Mouse (Mus musculus): Measurements from ENCODE around the gene Psmg1. TPM values are rescaled to one million over a fixed set of nuclear protein-coding genes. Genes with fewer than 3 reads are reported as not detected.
"Not testable (repeated sequence)": the region's sequence is repeated elsewhere in the genome, so short reads cannot be mapped to it uniquely, and the experiment has no call there.

Gene Psmg1
- total RNA-seq (2021), result 10 to 100 TPM; 22.5 to 29.1 TPM

DNA sequence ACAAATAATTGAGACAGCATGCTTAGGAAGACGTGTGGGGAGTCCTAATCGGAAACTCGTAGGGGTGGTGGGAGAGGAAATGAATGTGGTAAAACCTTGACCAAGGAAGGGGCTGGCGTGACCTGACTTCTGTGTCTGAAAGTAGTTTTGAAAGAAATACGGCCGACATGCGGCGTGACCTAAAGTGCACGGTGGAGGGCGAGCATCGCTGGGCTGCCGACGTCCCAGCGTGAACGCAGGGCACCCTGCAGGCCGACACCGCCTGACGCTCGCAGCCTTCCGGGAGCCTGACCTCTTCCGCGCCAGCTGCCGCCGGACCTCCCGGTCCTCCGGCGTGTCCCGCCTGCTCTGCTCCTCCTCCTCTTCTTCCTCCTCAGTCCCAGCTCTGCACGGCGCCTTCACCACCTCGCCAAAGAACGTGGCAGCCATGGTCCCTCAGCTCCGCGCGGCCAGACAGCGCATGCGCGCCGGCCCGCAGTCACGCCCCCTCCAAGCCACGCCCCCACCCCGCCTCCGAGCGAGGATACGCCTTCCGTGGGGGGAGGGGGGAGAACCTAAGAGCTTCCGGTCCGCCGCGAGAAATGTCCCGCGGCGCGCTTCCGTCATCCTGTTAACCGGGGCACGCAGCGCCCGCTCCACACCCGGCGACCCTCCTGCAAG lies at the start of gene Psmg1:
Psmg1 (minus strand) TSS at position 499 of the 660 bp plus-strand sequence.
- intact Hi-C loops (cut with DNase I), result no loop called here
- peak; percentile 89 for DNase-seq (ENCODE audit: low spot score)

DNA sequence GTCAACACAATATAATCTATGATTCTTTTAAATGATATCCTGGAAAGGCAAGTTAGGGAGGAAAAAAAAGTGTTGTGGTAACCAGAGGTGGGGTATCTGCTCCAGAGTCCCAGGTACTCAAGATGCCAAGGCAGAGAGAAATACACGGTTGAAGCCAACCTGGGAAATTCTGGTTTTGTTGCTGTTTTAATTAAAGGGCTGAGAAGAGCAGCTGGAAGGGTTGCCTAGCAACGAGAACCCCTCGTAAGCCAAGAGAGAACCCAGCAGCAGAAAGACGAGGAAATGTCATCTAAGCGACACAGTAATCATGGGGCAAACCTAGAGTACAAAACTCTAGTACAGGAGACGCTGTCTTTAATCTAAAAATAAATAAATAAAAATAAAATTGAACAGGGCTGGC lies 48.8 kb upstream of the Psmg1 start:
- no peak for DNase-seq (ENCODE audit: low spot score)
- intact Hi-C loops (cut with DNase I), result no loop called here

- intact Hi-C loops (cut with DNase I), result no loop called here
- DNase-seq (ENCODE audit: low spot score), result no peak
Measured at GRCm38 (mm10) chr16:96034473-96034872, 43.7 kb upstream of the Psmg1 start.

DNA sequence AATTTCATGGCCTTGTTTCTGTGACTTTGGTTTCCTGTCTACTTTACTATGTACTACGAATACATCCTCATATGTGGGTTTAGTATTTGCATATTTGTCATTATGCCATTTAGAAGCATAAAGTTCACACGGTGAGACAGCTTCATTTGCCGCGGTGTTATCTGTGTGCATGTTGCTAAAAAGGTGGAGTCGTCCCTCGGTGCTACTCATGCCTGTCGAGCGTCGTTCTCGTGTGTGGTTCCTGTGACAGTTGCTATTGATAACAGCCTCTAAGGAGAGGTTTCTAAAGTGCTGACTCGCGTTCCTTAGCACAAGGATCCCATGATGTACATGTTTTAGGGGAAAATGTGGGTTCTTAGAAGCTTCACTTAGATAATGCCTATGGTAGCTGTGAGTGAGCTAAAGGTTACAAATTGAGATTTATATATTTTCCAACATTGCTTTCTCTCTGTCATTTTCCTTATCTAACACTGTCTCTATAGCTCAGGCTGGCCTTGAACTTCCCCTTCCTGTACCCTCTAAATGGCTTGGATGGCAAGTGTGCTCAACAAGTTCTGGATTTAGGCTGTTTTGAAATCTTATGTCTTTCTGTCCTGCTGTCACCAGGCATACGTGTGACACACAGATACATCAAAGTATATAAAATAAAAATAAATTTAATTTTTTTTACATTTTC lies 41.7 kb upstream of the Psmg1 start:
- intact Hi-C loops (cut with DNase I), result no loop called here
- DNase-seq (ENCODE audit: low spot score), result no peak

- intact Hi-C loops (cut with DNase I), result no loop called here
- DNase-seq (ENCODE audit: low spot score), result no peak
Measured at GRCm38 (mm10) chr16:96030476-96031102, 39.8 kb upstream of the Psmg1 start.

GRCm38 (mm10) chr16:96026256-96026655 lies 35.5 kb upstream of the Psmg1 start:
- intact Hi-C loops (cut with DNase I), result no loop called here
- no peak for DNase-seq (ENCODE audit: low spot score)

DNA sequence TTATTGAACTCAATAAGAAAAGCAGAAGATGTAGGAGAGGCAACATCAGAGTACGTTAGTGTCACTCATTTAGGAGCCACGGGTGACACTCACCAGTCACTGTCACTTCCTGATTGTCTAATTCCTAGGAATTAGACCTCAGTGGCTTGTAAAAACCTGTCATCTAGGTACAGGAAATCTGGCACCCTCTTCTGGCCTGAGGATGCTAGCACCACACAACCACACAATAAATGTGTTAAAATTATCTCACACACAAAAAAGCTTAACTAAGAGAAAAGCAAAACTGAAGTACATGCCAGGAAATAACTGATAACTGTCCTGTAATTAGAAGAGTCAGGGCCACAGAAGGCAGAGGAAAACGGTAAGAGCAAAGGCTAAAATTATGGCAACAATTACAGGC lies 34.5 kb upstream of the Psmg1 start:
- intact Hi-C loops (cut with DNase I), result no loop called here
- DNase-seq (ENCODE audit: low spot score), result no peak

GRCm38 (mm10) chr16:96021045-96021444 lies 30.3 kb upstream of the Psmg1 start:
- DNase-seq (ENCODE audit: low spot score), result no peak
- intact Hi-C loops (cut with DNase I), result no loop called here

GRCm38 (mm10) chr16:96009124-96009523 lies 18.4 kb upstream of the Psmg1 start:
- DNase-seq (ENCODE audit: low spot score); intact Hi-C loops (cut with DNase I): not testable (repeated sequence)

- DNase-seq (ENCODE audit: low spot score); intact Hi-C loops (cut with DNase I): not testable (repeated sequence)
Measured at GRCm38 (mm10) chr16:96004278-96004677, 13.5 kb upstream of the Psmg1 start.

- intact Hi-C loops (cut with DNase I), result no loop called here
- no peak for DNase-seq (ENCODE audit: low spot score)
Measured at GRCm38 (mm10) chr16:95999291-95999690, 8.5 kb upstream of the Psmg1 start.

DNA sequence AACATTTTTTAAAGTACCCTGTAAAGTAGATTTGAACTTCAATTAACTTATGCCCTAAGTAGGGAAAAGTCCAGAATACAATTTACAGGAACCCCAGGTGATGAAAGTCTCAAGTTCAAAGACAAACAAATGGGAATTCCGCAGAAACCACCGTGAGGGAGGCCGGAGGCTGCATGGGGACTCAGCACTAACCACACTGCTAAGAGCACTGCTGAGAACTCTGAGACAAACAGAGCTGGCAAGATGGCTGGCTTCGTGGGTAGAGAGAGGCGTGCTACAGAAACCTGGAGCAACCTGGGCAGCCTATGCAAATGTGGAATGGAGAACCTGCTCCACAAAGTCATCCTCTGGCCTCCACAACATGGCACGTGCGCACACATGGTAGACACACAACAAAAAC lies 5.4 kb upstream of the Psmg1 start:
- DNase-seq (ENCODE audit: low spot score), result no peak
- intact Hi-C loops (cut with DNase I), result no loop called here

- intact Hi-C loops (cut with DNase I); DNase-seq (ENCODE audit: low spot score): not testable (repeated sequence)
Measured at GRCm38 (mm10) chr16:95994576-95994975, 3.8 kb upstream of the Psmg1 start.

- DNase-seq (ENCODE audit: low spot score), result no peak
- intact Hi-C loops (cut with DNase I), result no loop called here
Measured at GRCm38 (mm10) chr16:95992596-95992995, 1.8 kb upstream of the Psmg1 start.

- DNase-seq (ENCODE audit: low spot score), result no peak
- intact Hi-C loops (cut with DNase I), result no loop called here
Measured at GRCm38 (mm10) chr16:95991122-95991900, 551 bp upstream of the Psmg1 start.

GRCm38 (mm10) chr16:95984911-95985310 lies 5.8 kb downstream of the Psmg1 start:
- intact Hi-C loops (cut with DNase I), result no loop called here
- no peak for DNase-seq (ENCODE audit: low spot score)

GRCm38 (mm10) chr16:95983601-95984000 lies 7.2 kb downstream of the Psmg1 start:
- no peak for DNase-seq (ENCODE audit: low spot score)

DNA sequence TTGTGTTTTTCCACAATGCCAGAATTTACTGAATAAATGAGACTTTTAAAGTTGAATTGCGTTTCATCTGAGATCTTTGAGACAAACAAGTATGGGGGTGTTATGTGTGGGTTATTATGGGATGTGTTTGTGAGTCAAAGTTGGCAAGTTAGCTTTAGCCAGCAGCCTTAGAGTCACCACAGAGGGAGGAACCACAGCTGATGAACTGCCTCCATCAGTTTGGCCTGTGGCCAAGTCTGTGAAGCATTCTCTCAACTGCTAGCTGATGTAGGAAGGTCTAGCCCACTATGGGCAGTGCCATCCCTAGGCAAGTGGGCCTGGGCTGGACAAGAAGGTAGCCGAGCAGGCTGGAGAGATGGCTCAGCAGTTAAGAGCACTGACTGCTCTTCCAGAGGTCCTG lies 19.9 kb downstream of the Psmg1 start:
- intact Hi-C loops (cut with DNase I), result no loop called here
- no peak for DNase-seq (ENCODE audit: low spot score)

More at GRCm38 (mm10) chr16:95983601-95984000, 7.2 kb downstream of the Psmg1 start:
- intact Hi-C loops (cut with DNase I), result no loop called here

DNA sequence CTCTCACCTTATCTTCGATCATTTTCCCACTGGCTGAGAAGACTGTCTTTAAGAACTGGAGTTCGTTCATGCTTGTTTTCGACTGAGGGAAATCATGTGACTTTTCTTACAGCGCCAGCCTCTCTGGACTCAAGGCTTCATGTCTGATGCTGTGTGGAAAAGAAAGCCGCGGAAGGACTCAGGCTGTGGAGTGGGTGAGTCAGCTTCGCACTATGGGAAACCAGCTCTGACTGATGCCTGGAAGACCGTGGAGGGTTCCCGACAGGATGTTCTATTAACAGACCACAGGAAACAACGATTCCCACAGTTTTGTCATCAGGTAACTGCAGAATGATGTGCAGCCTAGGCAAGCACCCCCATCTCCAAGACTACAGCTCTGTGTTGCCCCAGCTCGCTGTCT lies 23.3 kb downstream of the Psmg1 start:
- intact Hi-C loops (cut with DNase I), result no loop called here
- DNase-seq (ENCODE audit: low spot score), result no peak

DNA sequence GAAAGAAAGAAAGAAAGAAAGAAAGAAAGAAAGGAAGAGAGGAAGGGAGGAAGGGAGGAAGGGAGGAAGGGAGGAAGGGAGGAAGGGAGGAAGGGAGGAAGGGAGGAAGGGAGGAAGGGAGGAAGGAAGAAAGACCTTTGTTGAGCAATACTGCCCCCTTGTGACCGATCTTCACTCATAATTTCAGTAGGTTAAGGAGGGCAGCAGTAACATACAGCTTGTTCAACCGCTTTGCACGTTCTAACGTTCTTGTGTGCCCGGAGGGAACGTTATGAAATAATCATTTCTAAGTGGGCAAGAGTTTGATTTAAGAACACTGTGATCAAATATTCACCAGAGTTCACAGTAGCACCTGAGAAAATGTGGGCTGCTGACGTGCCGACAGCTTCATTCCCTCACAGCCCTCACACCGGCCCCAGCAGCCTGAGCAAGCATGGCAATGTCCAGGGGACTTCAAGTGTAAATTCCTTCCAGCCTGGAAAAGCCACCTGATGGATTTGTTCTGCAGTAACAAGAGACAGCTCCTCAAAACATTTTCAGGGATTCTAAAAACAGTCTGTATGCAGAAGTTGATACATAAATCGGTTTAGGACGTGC lies 26.2 kb downstream of the Psmg1 start:
- intact Hi-C loops (cut with DNase I), result loop anchor here (5.0 kb wide), 4 partner anchors 352 to 762 kb away; no protein-coding TSS in a partner anchor
- no peak for DNase-seq (ENCODE audit: low spot score)
